Mouse (Mus musculus) layer of hippocampus, adult 9-10 months (tissue): ENCODE data around the gene Wdr86.
"Not testable (repeated sequence)": the region's sequence is repeated elsewhere in the genome, so short reads cannot be mapped to it uniquely, and the experiment has no call there.

Source experiments
- DNase-seq: peaks from one replicate; pipeline ENCODE4 v3.0.0; 2022; ENCODE audit warnings: low spot score

Wdr86 gene

DNA sequence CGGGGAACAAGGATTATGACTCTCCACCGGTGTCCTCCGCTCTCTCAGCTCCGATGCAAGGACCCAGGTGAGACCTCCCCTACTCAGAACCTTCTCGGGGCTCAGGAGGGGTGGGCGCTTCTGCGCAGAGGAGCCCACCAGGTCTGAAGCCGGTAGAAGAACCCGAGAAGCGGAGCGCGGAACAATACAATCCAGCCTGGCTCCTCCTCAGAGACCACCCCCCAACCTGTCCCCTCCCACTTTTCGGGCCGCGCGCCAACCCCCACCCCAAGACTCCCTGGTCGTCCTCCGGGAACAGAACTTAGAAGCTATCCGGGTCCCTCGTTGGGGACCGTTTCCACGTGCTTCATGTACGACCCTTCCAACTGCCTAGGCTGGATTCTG lies at the start of gene Wdr86:
Wdr86 (minus strand) TSS at position 240 of the 384 bp plus-strand sequence.
- DNase-seq, result no peak

DNA sequence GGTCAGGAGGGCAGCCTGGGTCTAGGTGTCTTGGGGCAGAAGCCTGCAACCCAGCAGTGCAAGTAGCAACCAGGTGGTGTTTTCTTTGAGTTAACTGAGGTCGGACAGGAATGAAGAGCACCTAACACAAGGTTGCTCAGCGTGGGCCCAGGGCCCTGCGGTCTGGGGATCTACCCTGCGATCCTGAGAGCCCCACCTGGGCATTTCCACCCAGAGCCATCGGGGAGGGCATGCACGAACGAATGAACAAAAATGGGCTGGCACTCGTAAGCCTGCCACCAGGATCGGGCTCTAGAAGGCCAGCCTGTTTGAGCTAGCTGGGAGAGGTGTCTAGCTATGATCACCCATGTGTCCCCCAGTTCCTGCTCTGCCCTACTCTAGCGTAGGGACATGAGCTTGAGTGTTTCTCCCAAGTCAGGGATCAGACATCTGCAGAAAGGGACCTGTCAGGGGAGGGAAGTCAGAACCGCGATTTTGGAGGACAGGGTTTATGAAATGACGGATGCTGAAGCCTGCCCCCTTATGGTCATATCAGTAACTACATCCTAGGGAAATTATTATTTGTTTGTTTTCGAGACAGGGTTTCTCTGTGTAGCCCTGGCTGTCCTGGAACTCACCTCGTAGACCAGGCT lies 49.5 kb upstream of the Wdr86 start:
- DNase-seq, result no peak

DNA sequence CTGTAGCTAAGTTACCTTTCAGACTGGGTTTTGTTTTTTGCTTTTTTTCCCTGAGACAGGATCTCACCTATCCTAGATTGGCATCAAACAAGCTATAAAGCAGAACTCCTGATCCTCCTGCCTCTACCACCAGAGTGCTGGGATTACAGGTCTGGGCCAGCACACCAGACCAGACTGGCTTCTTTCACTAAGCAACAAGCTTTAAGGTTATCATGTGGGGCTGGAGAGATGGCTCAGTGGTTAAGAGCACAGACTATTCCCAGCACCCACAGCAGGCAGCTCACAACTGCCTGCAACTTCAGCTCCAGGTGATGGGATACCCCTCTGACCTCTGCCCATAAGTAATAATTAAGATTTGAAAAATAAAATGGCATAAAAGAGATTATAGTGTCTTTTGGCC lies 48.8 kb upstream of the Wdr86 start:
- DNase-seq, result no peak

DNA sequence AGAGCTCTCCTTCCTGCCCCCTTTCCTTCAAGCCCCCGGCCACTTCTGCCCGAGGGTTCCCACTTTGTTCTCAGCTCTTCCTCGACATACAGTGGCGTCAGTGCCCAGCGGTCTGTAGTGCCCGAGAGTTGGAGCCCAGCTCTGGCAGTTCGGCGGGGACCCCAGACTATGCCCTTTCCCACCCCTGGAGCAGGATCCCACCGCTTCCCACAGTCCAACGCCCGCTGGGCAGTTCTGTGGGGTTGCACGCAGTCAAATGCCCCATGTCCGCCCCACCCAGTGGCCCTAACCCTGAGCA lies 48.3 kb upstream of the Wdr86 start:
- no peak for DNase-seq

DNA sequence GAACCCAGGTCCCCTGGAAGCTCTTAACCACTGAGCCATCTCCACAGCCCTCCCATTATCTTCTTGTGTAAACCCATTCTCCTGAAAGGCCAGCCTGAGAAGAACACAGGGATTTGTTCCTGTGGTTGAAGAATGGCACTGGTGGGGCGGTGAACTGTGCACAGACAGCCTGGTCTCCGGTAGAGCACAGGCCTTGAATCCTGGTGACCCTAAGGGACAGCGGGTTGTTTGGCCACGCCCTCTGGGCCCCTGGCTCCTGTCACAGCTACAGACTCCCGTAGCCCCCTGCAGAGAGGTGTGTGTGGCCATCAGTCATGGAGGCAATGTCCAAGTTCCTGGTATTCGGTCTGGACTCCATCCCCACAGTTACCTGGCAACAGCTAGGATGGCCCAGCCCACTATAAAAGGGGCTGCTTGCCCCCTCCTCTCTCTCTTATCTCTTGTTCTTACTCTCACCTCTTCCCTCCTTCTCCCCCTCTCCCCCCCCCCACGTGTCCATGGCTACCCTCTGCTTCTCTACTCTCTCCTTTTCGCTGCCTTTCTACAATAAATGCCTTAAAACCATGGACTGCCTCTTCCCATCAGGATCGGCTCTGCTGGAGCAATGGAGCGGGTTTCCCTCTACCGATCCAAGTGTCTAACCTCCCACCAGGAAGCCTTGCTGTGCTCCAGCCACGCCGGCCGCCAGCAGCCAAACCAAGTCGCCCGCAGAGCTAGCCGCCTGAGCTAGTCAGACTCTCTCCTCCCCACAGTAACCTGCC lies 47.7 kb upstream of the Wdr86 start:
- no peak for DNase-seq

DNA sequence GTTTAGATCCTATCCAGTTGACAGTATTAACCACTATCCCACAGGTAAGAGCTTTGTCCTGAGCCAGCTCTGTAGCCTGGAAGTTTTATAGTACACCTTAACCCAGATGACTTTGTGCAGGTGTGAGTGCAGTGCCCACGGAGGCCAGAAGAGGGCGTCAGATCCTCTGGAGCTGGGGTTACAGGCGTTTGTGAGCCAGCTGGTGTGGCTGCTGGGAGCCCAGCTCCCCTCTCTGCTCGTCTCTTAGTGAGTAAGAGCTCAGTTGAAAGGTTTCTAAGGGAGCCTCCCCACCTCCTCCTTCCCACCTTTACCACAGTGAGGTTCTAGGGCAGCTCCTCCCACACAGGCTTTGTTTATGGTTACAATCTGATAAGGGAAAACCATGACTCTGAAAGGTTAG lies 46.2 kb upstream of the Wdr86 start:
- DNase-seq, result no peak

DNA sequence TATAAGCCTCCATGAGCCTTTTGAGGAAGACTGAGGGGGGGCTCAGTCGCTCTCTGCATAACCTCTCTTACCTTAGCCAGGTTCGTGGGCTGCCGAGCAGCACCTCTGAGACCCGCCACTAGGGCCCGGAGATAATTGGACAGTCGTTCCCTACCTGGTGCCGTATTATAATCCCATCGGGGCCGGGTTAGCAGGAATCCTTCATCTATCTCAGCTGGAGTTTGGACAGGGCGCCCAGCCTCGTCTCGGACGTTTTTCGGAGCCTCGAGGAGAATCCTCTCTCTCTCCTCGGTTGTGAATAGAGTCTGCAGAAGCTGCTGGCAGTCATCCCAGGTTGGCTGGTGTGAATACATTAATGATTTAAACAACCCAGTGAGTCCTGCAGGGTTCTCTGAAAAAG lies 44.0 kb upstream of the Wdr86 start:
- not testable (repeated sequence) for DNase-seq

DNA sequence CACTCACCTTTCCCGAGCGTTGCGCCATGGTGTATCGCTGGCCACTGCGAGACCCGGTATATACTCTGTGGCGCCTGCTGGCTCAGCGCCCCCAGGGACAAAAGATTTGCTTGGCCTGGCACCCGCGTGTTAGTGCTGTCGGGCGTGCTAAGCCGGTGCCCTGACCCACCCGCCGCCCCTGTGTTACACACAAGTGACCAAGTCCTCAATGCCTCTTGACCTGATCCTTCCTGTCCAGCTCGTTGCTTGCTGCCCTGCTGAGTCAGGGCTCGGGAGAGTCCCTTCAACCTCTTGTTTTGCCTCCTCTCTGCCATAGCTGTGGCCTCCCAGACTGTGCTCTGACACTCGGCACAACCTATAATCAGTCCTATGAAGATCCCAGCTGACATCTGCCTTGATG lies 27.3 kb upstream of the Wdr86 start, which contains the start of gene Crygn:
Crygn (minus strand) TSS at position 193 of the 400 bp plus-strand sequence.
- DNase-seq, result no peak

DNA sequence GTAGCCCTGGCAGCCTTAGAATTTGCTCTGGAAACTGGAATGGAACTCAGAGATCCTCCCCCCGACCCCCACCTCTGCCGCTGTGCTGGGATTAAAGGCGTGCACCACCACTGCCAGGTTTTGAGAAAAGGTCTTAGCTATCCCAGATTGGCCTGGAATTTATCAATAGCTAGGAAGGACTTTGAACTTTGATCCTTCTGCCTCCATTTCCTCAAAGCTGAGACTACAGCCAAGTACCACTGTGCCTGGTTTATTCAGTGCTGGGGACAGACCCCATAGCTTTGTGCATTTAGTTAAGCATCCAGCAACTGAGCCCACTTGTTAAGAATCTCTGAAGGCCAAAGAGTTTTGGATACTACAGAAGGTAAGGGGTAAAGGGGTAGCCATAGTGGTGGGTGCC lies 26.4 kb upstream of the Wdr86 start:
- no peak for DNase-seq

DNA sequence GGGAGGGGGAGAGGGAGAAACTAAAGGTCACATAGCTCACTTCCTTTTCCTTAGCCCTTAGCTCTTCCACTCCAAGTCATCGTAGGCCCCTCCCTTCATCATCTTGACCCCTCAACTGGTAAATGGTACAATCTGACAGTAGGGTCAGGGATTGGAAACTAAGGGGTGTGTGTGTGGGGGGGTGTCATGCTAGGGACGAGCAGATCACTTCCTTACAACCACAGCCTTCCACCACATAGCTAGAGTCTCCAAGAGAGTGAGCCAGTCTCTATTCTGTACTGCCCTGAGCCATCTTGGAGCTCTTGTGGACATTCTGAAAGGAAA lies 21.6 kb upstream of the Wdr86 start:
- no peak for DNase-seq

DNA sequence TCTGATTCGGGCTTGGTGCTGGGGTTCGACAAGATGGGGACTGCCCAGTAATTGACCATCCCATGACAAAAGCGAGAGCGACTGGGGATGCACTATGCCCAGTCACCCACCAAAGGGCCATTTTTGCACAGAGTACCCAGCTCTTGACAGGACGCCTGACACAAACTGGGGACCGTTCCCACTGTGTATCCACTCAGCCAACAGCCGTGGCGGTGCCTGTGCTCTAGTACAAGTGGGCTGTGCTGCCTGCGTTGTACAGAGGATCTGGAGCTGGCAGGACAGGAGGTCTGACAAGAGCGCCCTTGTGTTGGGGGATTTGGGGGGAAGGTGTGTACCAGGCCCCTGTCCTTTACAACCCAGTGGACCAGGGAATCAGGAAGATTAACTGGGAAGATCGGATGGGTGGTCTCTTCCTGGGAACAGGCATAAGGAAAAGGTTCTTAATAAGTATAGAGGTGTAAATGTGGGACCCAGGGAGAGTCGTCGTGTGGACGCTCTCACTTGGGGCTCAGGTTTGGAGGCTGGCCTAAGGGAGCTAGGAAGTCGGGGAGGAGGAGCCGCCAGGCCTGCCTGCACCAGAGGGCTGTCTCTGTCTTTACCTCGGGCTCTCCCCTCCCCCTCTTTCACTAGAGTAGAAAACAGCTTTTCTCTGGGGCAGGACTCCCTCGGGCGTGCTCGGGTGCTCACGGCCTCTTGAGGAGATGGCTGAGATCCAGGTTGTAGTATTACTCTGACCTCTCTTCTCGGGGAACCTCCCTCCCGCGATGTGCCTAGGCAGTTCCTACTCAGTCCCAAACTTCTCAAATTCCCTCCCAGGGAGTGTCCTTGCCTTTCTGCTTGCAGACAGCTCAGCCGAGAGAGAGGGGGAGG lies 21.0 kb upstream of the Wdr86 start:
- no peak for DNase-seq

DNA sequence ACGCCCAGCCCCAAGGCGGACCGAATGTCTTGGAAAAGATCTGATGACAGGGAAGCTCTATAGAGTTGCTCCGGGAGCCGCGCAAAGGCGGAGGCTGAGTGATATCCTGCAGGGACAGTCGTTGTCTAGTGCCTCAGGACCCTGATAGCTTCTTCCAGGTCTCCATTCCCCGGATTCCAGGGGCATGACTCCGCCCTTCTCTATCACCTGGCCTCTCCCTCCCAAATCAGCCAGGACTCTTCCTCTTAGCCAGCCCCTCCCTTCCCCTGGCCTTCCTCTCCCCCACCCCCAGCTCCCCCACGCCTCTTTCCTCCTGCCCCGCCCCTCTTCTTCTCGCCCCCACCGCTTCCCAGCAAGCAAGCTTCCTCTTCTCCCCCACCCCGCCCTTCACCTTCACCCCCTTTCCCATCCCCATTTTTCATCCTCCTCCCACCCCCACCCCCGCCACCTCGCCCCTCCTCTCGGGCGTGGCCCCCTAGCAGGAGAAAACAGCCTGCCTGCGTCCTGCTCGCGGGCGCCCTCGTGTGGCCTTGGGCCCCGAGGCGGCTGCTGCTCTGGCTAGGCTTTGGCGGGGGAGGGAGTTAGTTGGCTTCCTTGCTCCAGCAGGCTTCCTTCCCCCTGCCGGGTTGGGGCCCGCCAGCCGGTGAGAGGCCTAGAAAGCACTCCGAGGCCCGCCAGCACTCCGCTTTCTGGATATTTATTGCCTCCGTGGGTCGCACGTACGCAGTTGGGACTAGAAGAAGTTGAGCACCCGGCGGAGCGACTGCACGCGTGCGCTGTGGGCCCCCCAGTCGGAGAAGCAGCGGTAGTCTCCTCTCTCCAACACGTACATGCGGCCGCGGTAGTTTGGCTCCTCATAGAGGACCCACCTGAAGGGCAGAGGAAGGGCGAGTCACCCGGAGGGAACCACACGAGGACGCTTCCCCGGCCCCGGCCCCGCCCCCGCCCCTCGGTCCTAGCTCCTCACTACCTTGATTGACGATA lies 20.1 kb upstream of the Wdr86 start:
- DNase-seq, result peak; percentile 44

DNA sequence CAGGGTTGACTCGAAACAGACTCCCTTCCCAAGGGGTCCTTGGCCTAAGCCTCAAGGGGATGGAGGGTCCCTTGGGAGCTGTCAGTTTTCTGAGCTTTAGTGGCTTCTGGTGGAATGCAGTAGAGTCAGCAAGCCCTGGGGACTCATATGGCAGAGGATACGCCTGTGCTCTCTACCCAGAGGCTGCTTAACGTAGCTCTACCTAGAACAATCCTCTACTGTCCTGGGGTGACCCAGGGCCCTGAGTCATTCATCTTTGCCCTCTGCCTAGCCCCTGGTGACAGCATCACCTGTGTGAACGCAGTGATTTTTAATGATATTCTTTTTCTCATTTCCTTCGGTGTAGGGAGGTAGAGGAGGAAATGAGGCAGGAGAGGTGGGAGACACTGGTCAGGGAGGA lies 19.2 kb upstream of the Wdr86 start:
- DNase-seq, result no peak

DNA sequence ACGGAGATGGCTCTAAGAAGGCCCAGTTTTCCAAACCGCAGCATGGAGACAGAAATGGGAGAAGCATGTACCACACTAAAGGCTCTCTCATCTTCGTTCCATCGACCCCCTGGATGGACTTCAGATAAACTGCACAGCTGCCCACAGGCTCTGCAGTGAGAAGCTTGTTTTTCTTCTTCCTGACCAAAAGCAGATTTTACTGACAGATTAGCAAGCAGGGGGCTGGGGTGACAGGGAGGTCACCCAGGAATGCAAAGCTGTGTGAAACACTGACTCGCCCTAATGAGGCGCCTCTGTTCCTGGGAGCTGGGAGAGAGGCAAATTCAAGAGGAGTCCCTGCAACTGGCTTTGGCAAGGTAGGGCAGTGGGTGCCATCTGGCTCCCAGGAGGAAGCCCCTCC lies 17.0 kb upstream of the Wdr86 start:
- no peak for DNase-seq

DNA sequence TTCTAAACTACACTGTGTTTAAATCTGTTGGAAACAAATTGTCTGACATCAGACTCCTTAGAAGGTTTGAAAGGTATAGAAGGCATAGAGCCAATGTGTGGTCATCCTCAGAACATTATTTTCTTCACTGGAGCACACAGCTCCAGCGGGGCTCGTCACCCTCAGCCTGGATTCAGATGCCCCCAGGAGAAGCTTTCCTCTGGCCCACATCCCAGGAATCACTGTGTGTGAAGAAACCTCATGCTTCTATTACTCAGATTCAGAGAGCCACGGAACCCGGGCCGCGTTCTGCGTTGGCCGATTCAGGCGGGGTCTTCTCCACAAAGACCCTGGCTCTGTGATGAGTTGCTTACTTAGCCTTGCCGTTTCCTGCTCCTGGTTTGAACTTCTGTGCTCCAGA lies 13.4 kb upstream of the Wdr86 start:
- no peak for DNase-seq

DNA sequence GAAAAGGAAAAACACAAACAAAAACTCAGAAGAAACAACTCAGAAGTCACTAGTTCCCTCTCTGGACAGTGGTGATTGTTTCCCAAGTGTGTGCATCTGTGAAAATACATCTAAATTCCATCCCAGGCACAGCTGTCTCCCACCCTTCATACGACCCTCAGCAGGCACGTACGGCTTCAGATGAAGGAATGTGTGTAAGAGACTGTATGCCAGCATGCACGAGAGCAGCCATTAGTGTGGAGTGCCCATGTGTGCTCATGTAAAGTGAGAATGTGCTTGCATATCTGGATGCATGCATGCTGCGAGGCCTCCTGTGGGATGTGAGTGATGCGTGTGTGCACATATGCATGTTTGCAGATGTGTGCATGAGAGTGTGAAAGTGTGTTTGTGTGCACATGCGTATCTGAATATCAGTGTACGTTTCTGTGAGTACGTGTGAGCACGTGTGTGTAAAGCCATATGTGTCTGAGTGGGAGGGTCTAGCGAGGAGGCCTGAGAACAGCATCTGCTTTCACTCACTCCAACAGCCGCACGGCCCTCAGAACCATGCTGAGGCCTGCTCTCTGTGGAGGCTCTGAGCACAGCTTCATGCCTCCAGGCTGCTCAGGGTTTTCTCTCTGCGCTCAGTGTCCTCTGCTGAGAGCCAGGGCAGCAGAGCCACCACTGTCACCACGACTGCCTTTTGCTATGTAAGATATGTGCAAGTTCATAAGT lies 10.8 kb upstream of the Wdr86 start:
- DNase-seq, result no peak

DNA sequence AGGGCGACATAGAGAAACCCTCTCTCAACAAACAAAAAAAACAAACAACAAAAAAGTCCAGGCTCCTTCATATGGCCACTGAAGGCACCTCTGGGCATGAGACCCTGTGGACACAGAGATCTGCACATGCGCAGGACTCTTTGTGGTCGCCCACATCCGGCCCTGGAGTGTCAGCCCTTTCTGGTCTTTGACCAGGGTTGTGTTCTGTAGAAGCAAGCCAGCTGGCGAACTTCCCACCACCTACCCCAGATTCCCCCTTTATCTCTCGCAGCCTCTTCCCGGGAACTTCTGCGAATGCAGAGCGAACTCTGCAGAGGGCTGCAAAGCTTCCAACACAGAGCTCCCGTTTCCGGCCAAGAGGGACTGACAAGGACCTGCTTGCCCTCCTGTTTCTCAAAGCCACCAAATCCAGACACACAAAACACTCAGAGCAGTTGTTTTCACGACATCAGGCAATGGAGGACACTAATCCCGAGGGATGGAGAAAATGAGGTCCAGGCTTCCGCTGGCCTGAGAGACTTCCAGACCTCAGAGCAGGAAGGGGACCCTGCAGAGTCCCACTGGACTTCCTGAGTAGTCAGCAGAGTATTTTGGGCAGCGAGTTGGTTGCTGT lies 8.7 kb upstream of the Wdr86 start:
- DNase-seq, result peak; percentile 36

DNA sequence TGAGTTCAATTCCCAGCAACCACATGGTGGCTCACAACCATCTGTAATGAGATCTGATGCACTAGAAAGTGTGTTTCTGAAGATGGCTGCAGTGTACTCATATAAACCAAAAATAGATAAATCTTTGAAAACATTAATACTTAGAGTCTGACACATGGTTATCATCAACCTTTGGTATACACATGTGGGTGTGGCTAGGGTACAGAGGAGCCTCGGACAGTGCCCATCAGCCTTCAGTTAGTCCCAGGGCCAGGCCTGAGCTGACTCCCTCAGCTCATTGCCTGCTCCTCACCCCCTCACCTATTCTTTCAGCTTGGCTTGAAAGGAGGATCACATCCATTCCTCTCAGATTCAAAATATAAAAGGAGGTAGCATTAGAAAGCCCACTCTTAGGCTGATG lies 8.0 kb upstream of the Wdr86 start:
- DNase-seq, result no peak

DNA sequence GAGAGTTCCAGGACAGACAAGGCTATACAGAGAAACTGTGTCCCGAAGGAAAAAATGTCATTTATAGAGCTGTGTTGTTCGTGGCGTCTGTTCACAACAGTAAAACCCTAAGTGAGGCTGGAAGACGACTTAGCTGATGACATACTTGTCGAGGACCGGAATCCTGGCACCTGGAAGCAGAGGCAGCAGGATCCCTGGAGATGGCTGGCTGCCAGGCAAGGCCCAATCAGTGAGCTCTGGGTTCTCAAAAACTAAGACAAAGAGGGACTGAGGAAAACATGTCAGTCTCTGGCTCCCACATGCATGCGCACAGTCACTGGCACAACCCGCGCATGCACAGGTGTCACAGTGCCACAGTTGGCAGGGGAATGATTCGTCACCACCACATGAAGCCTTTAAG lies 7.1 kb upstream of the Wdr86 start:
- DNase-seq, result no peak

DNA sequence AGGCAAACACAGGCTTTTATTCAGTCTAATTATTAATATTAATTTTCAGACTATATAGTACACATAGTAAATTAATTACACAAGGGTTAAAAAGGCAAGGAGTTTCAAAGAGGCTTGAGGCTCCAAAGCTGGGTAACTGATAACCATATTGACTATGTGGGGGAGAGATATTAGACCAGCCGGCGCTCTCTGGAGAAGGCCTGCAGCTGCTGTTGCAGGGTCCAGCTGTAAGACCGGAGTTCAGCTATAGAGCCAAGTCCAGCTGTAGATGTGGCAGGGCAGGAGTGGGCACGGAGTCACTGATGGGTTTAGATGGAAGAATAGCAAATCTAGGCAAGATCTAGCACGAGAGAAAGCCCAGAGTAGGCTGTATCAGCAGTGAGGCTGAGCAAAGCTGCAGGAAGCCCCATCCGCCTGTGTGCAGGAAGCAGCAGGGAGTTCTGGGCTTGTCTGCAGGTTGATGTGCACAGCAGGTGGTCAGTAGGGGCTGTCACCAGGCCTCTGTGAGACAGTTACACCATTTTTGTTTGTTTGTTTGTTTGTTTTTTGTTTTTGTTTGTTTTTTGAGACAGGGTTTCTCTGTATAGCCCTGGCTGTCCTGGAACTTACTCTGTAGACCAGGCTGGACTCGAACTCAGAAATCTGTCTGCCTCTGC lies 3.4 kb upstream of the Wdr86 start:
- DNase-seq, result no peak
